Mouse (Mus musculus) forebrain, embryonic 13.5 days (tissue): Measurements from ENCODE around the gene Pithd1. TPM values are rescaled to one million over a fixed set of nuclear protein-coding genes. Genes with fewer than 3 reads are reported as not detected.

ENCODE experiments used
- ATAC-seq: fragments of 200-750 bp; cut with Nextera tagmentation; 2 replicates; pipeline ENCODE4 v1.8.0; 2017
- H3K27ac ChIP-seq: fragments of 300-500 bp; sonication (generic); 2 replicates; pipeline ENCODE4 v1.5.1; 2015; ENCODE audit warnings: inconsistent platforms, mild to moderate bottlenecking, moderate library complexity
- H3K27me3 ChIP-seq: fragments of 300-500 bp; sonication (generic); 2 replicates; pipeline ENCODE4 v1.6.1; 2015; ENCODE audit warnings: mild to moderate bottlenecking, inconsistent platforms
- H3K36me3 ChIP-seq: fragments of 300-500 bp; sonication (generic); 2 replicates; pipeline ENCODE4 v1.6.1; 2015; ENCODE audit warnings: mild to moderate bottlenecking, inconsistent platforms; ENCODE audit not compliant: poor library complexity, severe bottlenecking
- H3K4me1 ChIP-seq: fragments of 300-500 bp; sonication (generic); 2 replicates; pipeline ENCODE4 v1.6.1; 2015; ENCODE audit warnings: inconsistent platforms
- H3K4me2 ChIP-seq: fragments of 300-500 bp; sonication (generic); 2 replicates; pipeline ENCODE4 v1.6.1; 2015; ENCODE audit warnings: inconsistent platforms, mild to moderate bottlenecking, moderate library complexity
- H3K4me3 ChIP-seq: fragments of 300-500 bp; sonication (generic); 2 replicates; pipeline ENCODE4 v1.5.1; 2015; ENCODE audit warnings: mild to moderate bottlenecking, inconsistent platforms
- H3K9ac ChIP-seq: fragments of 300-500 bp; sonication (generic); 2 replicates; pipeline ENCODE4 v1.6.1; 2015; ENCODE audit warnings: mild to moderate bottlenecking, inconsistent platforms
- H3K9me3 ChIP-seq: fragments of 300-500 bp; sonication (generic); replicated peaks from 2 replicates; pipeline ENCODE4 v1.6.1; 2016; ENCODE audit warnings: inconsistent platforms
- WGBS: fragments of 180-500 bp; shearing (Covaris S2); methylation state at CpG from one replicate; pipeline ENCODE4 v1.1.7; 2015; 5-methylcytosine and 5-hydroxymethylcytosine counted together
- polyA plus RNA-seq: library from polyadenylated mRNA; unstranded; fragments of >200 nt; fragmentation: Nextera tagmentation; extraction: Ambion mirVana; gene quantifications from 2 replicates; pipeline ENCODE4 v1.2.1, GENCODE M21; 2015

Pithd1 gene
- polyA plus RNA-seq, 1 experiment from 2014 or later, result 50.9 TPM

DNA sequence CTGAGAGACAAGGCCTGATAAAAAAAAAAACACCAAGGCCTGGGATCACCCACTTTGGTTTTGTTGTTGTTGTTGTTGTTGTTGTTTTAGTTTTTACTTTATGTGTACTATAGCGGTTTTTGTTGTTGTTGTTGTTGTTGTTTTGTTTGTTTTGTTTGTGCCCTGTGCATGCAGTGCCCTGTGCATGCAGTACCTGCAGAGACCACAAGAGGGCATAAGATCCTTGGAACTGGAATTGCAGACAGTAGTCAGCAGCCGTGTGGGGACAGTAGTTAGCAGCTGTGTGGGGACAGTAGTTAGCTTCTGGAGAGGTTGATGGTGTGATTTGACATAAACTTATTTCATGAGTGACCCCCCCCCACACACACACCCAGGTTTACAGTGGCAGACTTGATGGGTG is 32.8 kb downstream of the Pithd1 start:
- no peaks in the 10 kb centered on the region for H3K27me3 ChIP-seq
- no peak overlapping the region for H3K27ac ChIP-seq
- H3K9me3 ChIP-seq, result peaks cover 5% of the 10 kb centered on the region; the same call in 1 of the 2 replicates
- no peak overlapping the region for H3K4me2 ChIP-seq
- no peak overlapping the region for H3K4me3 ChIP-seq
- H3K4me1 ChIP-seq, result no peaks in the 10 kb centered on the region
- H3K9ac ChIP-seq, result no peak overlapping the region
- peak; percentile 38; the same call in 1 of the 2 replicates for ATAC-seq
- H3K36me3 ChIP-seq, result peaks cover 63% of the 10 kb centered on the region
- WGBS, result 6% methylated on average over 2 of the region's 2 CpGs

- Histone ChIP-seq H3K9me3 (peaks cover 5% of the 10 kb centered on the region; the same call in 1 of the 2 replicates), H3K4me3 (no peak overlapping the region), H3K4me2 (no peak overlapping the region), H3K27me3 (no peaks in the 10 kb centered on the region), H3K9ac (no peak overlapping the region), H3K4me1 (0 out of 2 replicates have a peak, but pooled peaks cover 3% of the 10 kb centered on the region), H3K36me3 (peaks cover 52% of the 10 kb centered on the region), H3K27ac (no peak overlapping the region)
- 89% methylated on average over 3 of the region's 3 CpGs for WGBS
- no peak for ATAC-seq
Observed at GRCm38 (mm10) chr4:135953179-135953578, 33.9 kb downstream of the Pithd1 start.

DNA sequence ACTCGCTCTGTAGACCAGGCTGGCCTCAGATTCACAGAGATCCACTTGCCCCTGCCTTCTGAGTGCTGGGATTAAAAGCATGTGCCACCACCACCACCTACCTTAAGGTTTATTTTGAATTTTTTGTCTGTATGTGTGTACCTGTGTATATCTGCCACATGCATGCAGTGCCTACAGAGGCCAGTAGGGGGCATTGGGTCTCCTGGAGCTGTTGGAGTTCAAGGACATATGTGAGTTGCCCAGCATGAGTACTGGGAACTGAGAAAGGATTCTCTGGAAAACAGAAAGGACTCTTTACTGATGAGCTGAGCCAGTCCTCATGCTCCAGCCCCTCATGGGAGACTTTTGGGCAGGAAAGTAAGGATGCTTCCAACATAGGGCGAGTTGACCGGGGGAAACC is 35.6 kb downstream of the Pithd1 start:
- Histone ChIP-seq H3K27ac (no peak overlapping the region), H3K9me3 (peaks cover 5% of the 10 kb centered on the region; the same call in 1 of the 2 replicates), H3K36me3 (peaks cover 41% of the 10 kb centered on the region), H3K4me2 (no peak overlapping the region), H3K4me1 (peaks cover 6% of the 10 kb centered on the region), H3K9ac (no peak overlapping the region), H3K4me3 (no peak overlapping the region), H3K27me3 (no peaks in the 10 kb centered on the region)
- WGBS, result 90% methylated on average over 3 of the region's 3 CpGs
- no peak for ATAC-seq

DNA sequence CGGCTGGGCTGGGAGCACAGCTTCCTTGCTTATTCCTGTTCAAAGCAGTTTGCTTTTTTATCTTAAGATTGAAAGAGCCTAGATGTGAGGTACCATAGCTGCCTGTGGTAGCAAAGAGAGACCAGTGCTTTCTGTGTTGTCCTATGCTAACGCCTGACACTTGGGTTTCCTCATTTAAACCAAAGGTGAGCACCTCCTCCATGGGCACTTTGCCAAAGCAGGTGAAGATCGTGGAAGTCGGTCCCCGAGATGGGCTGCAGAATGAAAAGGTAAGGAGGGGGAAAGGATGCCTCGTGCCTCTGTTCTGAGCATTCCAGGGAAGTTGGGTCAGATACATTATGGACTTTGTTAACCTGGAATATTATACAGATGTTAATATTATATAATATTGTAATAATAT is 36.7 kb downstream of the Pithd1 start:
- 88% methylated on average over 6 of the region's 6 CpGs for WGBS
- Histone ChIP-seq H3K36me3 (peaks cover 31% of the 10 kb centered on the region), H3K27me3 (no peaks in the 10 kb centered on the region), H3K4me1 (peaks cover 12% of the 10 kb centered on the region), H3K9me3 (peaks cover 5% of the 10 kb centered on the region; the same call in 1 of the 2 replicates), H3K4me3 (no peak overlapping the region), H3K27ac (no peak overlapping the region), H3K9ac (no peak overlapping the region), H3K4me2 (no peak overlapping the region)
- no peak for ATAC-seq

DNA sequence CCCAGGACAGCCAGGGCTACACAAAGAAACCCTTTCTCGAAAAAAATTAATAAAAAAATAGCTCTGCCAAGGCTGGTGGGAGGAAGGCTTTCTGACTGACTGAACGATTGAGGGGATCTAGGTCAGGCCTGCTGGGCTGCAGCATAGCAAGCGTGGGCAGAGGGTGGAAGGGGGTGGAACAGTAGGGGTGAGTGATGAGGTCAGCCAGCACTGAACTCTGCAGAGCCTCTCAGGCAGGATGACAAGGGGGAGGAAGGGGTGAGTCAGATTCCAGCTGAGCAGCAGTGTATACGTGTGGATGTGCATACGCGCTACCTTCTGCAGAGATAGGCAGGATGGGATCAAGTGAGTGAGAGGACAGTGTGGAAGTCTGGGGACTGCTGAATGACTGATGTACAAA is 37.2 kb downstream of the Pithd1 start:
- no peak overlapping the region for H3K27ac ChIP-seq
- H3K9ac ChIP-seq, result no peak overlapping the region
- peaks cover 5% of the 10 kb centered on the region; the same call in 1 of the 2 replicates for H3K9me3 ChIP-seq
- peaks cover 28% of the 10 kb centered on the region for H3K36me3 ChIP-seq
- no peak overlapping the region for H3K4me2 ChIP-seq
- no peaks in the 10 kb centered on the region for H3K27me3 ChIP-seq
- H3K4me1 ChIP-seq, result peaks cover 12% of the 10 kb centered on the region
- H3K4me3 ChIP-seq, result no peak overlapping the region
- 79% methylated on average over 6 of the region's 6 CpGs for WGBS
- ATAC-seq, result no peak

DNA sequence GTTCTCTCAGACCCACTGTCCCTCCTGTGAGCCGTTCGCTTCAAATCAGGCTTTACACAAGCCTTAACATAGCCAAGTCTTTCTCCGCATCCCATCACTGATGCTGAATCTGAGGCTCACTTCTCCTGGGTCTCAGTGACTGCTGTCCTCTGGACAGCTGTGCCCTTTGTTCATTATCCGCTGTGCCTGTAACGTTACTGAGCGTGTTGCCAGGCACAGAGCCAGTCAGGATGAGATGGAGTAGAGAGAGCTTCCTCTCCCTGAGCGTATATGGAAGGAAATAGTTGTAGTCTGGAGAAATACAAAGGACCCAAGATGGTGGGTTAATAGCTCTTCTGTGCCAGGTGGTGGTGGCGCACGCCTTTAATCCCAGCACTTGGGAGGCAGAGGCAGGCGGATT is 37.6 kb downstream of the Pithd1 start:
- Histone ChIP-seq H3K4me2 (no peak overlapping the region), H3K9ac (no peak overlapping the region), H3K27ac (no peak overlapping the region), H3K4me1 (peaks cover 12% of the 10 kb centered on the region), H3K27me3 (no peaks in the 10 kb centered on the region), H3K4me3 (no peak overlapping the region), H3K9me3 (peaks cover 5% of the 10 kb centered on the region; the same call in 1 of the 2 replicates), H3K36me3 (peaks cover 24% of the 10 kb centered on the region)
- ATAC-seq, result no peak
- WGBS, result 85% methylated on average over 10 of the region's 10 CpGs

GRCm38 (mm10) chr4:135948142-135948541 is 38.9 kb downstream of the Pithd1 start:
- no peak for ATAC-seq
- Histone ChIP-seq H3K27ac (no peak overlapping the region), H3K4me3 (no peak overlapping the region), H3K36me3 (peaks cover 21% of the 10 kb centered on the region), H3K4me1 (peaks cover 12% of the 10 kb centered on the region), H3K9me3 (peaks cover 5% of the 10 kb centered on the region; the same call in 1 of the 2 replicates), H3K9ac (no peak overlapping the region), H3K27me3 (no peaks in the 10 kb centered on the region), H3K4me2 (no peak overlapping the region)
- WGBS, result 92% methylated on average over 8 of the region's 8 CpGs

GRCm38 (mm10) chr4:135946659-135947301 is 40.3 kb downstream of the Pithd1 start:
- H3K9ac ChIP-seq, result peak overlapping the region; percentile 80

GRCm38 (mm10) chr4:135946278-135946658 is 40.8 kb downstream of the Pithd1 start, which contains the start of gene Hmgcl:
Gene Hmgcl, plus strand, starts transcription at chr4:135946448.
- peak; percentile 96 for ATAC-seq
- H3K4me3 ChIP-seq, result peak within 1 kb of the TSS; percentile 79
- peak within 1 kb of the TSS; percentile 64 for H3K27ac ChIP-seq
- H3K9ac ChIP-seq, result peak within 1 kb of the TSS; percentile 80
- under 1% methylated on average over 23 of the region's 23 CpGs for WGBS
- H3K4me1 ChIP-seq, result peaks cover 12% of the 10 kb centered on the region
- H3K27me3 ChIP-seq, result no peaks in the 10 kb centered on the region
- H3K36me3 ChIP-seq, result peaks cover 12% of the 10 kb centered on the region
- peak within 1 kb of the TSS; percentile 84 for H3K4me2 ChIP-seq
- 0 out of 2 replicates have a peak, but pooled peaks cover under 1% of the 10 kb centered on the region for H3K9me3 ChIP-seq

More at GRCm38 (mm10) chr4:135946659-135947301, 40.3 kb downstream of the Pithd1 start:
- peaks cover 12% of the 10 kb centered on the region for H3K4me1 ChIP-seq
- WGBS, result 2% methylated on average over 28 of the region's 28 CpGs
- no peaks in the 10 kb centered on the region for H3K27me3 ChIP-seq
- peak overlapping the region; percentile 84 for H3K4me2 ChIP-seq
- peak overlapping the region; percentile 79 for H3K4me3 ChIP-seq
- H3K36me3 ChIP-seq, result peaks cover 16% of the 10 kb centered on the region
- peaks cover 5% of the 10 kb centered on the region; the same call in 1 of the 2 replicates for H3K9me3 ChIP-seq
- ATAC-seq, result peak; percentile 65
- peak overlapping the region; percentile 27; the same call in 1 of the 2 replicates for H3K27ac ChIP-seq

DNA sequence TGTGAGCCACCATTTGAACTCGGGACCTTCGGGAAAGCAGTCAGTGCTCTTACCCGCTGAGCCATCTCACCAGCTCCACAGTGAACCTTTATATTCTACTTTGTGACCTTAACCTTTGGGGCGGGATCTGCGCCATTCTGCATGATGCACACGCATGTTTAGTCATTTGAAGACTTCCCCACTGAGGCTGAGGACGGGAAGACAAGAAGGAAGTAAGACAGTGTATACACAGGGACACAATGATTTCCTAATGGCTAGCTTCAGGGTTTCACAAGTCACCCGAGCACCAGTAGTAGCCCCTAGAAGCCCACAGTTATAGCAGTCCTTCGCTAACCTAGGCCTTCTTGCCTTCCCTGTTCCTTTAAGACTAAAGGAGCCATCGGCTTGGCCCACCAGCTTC is 41.4 kb downstream of the Pithd1 start:
- H3K36me3 ChIP-seq, result peaks cover 12% of the 10 kb centered on the region
- peak overlapping the region; percentile 84 for H3K4me2 ChIP-seq
- peak overlapping the region; percentile 79 for H3K4me3 ChIP-seq
- no peaks in the 10 kb centered on the region for H3K9me3 ChIP-seq
- peaks cover 12% of the 10 kb centered on the region for H3K4me1 ChIP-seq
- H3K27ac ChIP-seq, result peak overlapping the region; percentile 64
- H3K27me3 ChIP-seq, result no peaks in the 10 kb centered on the region
- ATAC-seq, result peak; percentile 17
- H3K9ac ChIP-seq, result peak overlapping the region; percentile 31; the same call in 1 of the 2 replicates
- WGBS, result 75% methylated on average over 10 of the region's 10 CpGs

GRCm38 (mm10) chr4:135943389-135943788 is 43.7 kb downstream of the Pithd1 start:
- H3K9me3 ChIP-seq, result no peaks in the 10 kb centered on the region
- H3K4me3 ChIP-seq, result no peak overlapping the region
- H3K36me3 ChIP-seq, result peaks cover 27% of the 10 kb centered on the region
- 52% methylated on average over 4 of the region's 4 CpGs for WGBS
- H3K9ac ChIP-seq, result no peak overlapping the region
- H3K27me3 ChIP-seq, result no peaks in the 10 kb centered on the region
- no peak for ATAC-seq
- H3K4me1 ChIP-seq, result peaks cover 9% of the 10 kb centered on the region
- no peak overlapping the region for H3K4me2 ChIP-seq
- no peak overlapping the region for H3K27ac ChIP-seq

DNA sequence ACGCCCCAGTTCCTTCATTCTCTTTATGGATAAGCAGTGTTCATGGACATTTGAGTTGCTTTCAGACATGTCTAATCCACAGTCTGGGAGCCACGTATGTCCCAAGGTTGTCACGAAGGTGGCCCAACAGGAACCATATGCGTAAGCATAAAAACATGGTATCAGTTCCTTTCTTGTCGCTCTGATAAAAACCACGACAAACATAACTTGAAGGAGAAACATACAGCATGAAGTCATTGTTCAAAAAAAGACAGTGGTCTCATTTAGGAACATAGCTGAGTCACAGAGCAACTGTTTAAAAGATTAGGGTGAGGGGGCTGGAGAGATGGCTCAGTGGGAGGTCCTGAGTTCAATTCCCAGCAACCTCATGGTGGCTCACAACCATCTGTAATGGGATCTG is 44.9 kb downstream of the Pithd1 start:
- Histone ChIP-seq H3K4me3 (no peak overlapping the region), H3K36me3 (peaks cover 32% of the 10 kb centered on the region), H3K27ac (no peak overlapping the region), H3K9ac (no peak overlapping the region), H3K4me1 (peaks cover 8% of the 10 kb centered on the region), H3K4me2 (no peak overlapping the region), H3K9me3 (no peaks in the 10 kb centered on the region), H3K27me3 (no peaks in the 10 kb centered on the region)
- 92% methylated on average over 6 of the region's 6 CpGs for WGBS
- ATAC-seq, result no peak
